Mouse (Mus musculus): Measurements from ENCODE around the gene Brinp2. TPM values are rescaled to one million over a fixed set of nuclear protein-coding genes. Genes with fewer than 3 reads are reported as not detected.

Brinp2 gene
- total and polyA plus RNA-seq, 3 experiments = 0.11 TPM; not detected in 2

DNA sequence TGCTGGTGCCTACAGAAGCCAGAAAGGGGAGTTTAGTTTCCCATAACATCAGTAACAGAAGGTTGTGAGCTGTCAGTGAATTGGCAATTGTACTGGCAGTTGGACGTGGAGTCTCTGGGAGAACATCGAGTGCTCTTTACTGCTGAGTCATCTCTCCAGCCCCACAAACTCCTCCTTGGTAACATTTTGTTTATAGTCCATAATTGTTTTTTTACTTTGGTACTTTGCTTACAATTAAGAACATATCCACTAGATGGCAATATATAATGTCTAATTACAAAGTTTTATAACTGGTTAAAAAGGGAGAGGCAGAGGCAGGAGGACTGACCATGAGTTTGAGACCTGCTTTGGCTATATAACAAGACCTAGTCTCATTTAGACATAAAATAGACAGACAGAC lies 148.5 kb downstream of the Brinp2 start:
- ATAC-seq (ENCODE audit: extremely low read depth, insufficient number of reproducible peaks, low FRiP score, poor library complexity, severe bottlenecking) = no peak

DNA sequence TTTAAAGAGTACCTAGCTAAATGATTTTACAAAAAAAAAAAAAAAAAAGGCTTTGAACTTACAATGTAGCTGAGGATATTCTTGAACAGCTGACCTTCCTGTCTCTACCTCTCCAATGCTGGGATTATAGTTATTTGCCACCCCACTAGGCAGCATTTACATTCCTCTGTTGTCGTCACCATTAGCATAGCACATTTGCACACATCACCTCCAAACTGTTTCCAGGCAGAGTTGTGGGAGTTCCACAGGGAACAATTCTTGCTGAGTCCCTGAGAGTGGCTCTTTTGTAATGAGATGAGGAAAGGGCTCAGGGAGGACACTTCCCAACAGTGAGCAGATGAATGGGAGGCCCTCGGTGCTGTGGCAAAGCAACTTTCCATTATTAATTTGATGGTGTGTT lies 153.2 kb downstream of the Brinp2 start:
- ATAC-seq (ENCODE audit: extremely low read depth, insufficient number of reproducible peaks, low FRiP score, poor library complexity, severe bottlenecking) (no peak), DNase-seq (ENCODE audit: low spot score) (no peak)
- H3K4me1 ChIP-seq (ENCODE audit: insufficient read depth, low read depth, low read length) = no peaks in the 10 kb centered on the region
- TF ChIP-seq GATA1 (IDR thresholded peaks at IDR 0.05; ENCODE audit: borderline replicate concordance, low read length) (no peak), CTCF (IDR thresholded peaks at IDR 0.05; ENCODE audit: low read depth, low read length) (no peak), POLR2AphosphoS5 (IDR thresholded peaks at IDR 0.05; ENCODE audit: insufficient replicate concordance, low read depth, low read length) (no peak), GATA2 (IDR thresholded peaks at IDR 0.05; ENCODE audit: borderline replicate concordance, low read depth, low read length) (no peak), TAL1 (conservative IDR thresholded peaks at IDR 0.05; ENCODE audit: low read depth, low read length) (no peak)
- no peak overlapping the region for H3K4me3 ChIP-seq (ENCODE audit: low read depth, low read length)
- no peaks in the 10 kb centered on the region for H3K27me3 ChIP-seq (ENCODE audit: insufficient read depth, low read length)
- H3K9me3 ChIP-seq (replicated peaks) = peaks cover 19% of the 10 kb centered on the region
- H3K36me3 ChIP-seq (replicated peaks) = no peaks in the 10 kb centered on the region

More for the DNA sequence above, 148.5 kb downstream of the Brinp2 start:
- Histone ChIP-seq H3K9me3 (replicated peaks) (peaks cover 12% of the 10 kb centered on the region), H3K4me3 (ENCODE audit: low read depth, low read length) (no peak overlapping the region), H3K4me1 (ENCODE audit: insufficient read depth, low read depth, low read length) (no peaks in the 10 kb centered on the region), H3K27me3 (ENCODE audit: insufficient read depth, low read length) (no peaks in the 10 kb centered on the region), H3K36me3 (replicated peaks) (no peaks in the 10 kb centered on the region)
- DNase-seq (ENCODE audit: low spot score) = no peak
- TF ChIP-seq TAL1 (conservative IDR thresholded peaks at IDR 0.05; ENCODE audit: low read depth, low read length) (no peak), POLR2AphosphoS5 (IDR thresholded peaks at IDR 0.05; ENCODE audit: insufficient replicate concordance, low read depth, low read length) (no peak), GATA1 (IDR thresholded peaks at IDR 0.05; ENCODE audit: borderline replicate concordance, low read length) (no peak), CTCF (IDR thresholded peaks at IDR 0.05; ENCODE audit: low read depth, low read length) (no peak), GATA2 (IDR thresholded peaks at IDR 0.05; ENCODE audit: borderline replicate concordance, low read depth, low read length) (no peak)

Other genes with a start within 250 kb of the Brinp2 start
- gene Astn1, start 5.9 kb upstream of the Brinp2 start, total RNA-seq (2014; fragmentation: Nextera tagmentation) = not detected in 2 replicates
- under 0.01 and 0.16 TPM in 2 replicates for gene Astn1, start 5.9 kb upstream of the Brinp2 start, total RNA-seq (2017)
- 0.08 TPM in 1 of 2 replicates, not detected in the other for gene Astn1, start 5.9 kb upstream of the Brinp2 start, polyA plus RNA-seq (2012)

Measured in G1E (cell line).